Mouse (Mus musculus): ENCODE measurements around the gene Tgoln1. TPM values are rescaled to one million over a fixed set of nuclear protein-coding genes. Genes with fewer than 3 reads are reported as not detected.
A peak's percentile ranks its signal among the peaks of the same experiment; 100 is the strongest.

The Tgoln1 gene
- polyA plus RNA-seq (2014; fragmentation: Nextera tagmentation; extraction: Ambion mirVana): 25.3 and 31.0 TPM in 2 replicates

- Histone ChIP-seq H3K4me3 (ENCODE audit: low read depth, low read length) (peak within 1 kb of the TSS; percentile 85), H3K9ac (ENCODE audit: low read depth, low read length) (peak within 1 kb of the TSS; percentile 81), H3K4me1 (ENCODE audit: control insufficient read depth, insufficient read depth, low read length) (peaks cover 23% of the 10 kb centered on the region), H3K27ac (ENCODE audit: low read depth, low read length) (peak within 1 kb of the TSS; percentile 86), H3K36me3 (ENCODE audit: control insufficient read depth, insufficient read depth, low read length) (peaks cover 7% of the 10 kb centered on the region; the same call in 1 of the 2 replicates), H3K27me3 (ENCODE audit: control insufficient read depth, insufficient read depth, low read length) (no peaks in the 10 kb centered on the region), H3K9me3 (replicated peaks; ENCODE audit: control insufficient read depth, low read length) (no peaks in the 10 kb centered on the region), H3K4me2 (peak within 1 kb of the TSS; percentile 97)
- 0% methylated on average over 41 of the region's 41 CpGs for WGBS (ENCODE audit: insufficient replicate concordance)
- peak; percentile 94 for ATAC-seq (replicated peaks; ENCODE audit: insufficient number of reproducible peaks, low FRiP score, low TSS enrichment)
Measured at GRCm38 (mm10) chr6:72616643-72617288, at the start of gene Tgoln1. TSS of gene Tgoln1 (minus strand) at chr6:72617000.

GRCm38 (mm10) chr6:72664290-72664689 lies 47.5 kb upstream of the Tgoln1 start:
- peak overlapping the region; percentile 41 for H3K4me2 ChIP-seq
- no peak overlapping the region for H3K9ac ChIP-seq (ENCODE audit: low read depth, low read length)
- no peaks in the 10 kb centered on the region for H3K9me3 ChIP-seq (replicated peaks; ENCODE audit: control insufficient read depth, low read length)
- no peaks in the 10 kb centered on the region for H3K36me3 ChIP-seq (ENCODE audit: control insufficient read depth, insufficient read depth, low read length)
- ATAC-seq (replicated peaks; ENCODE audit: insufficient number of reproducible peaks, low FRiP score, low TSS enrichment): no peak
- 20% methylated on average over 8 of the region's 8 CpGs for WGBS (ENCODE audit: insufficient replicate concordance)
- peaks cover 41% of the 10 kb centered on the region for H3K4me1 ChIP-seq (ENCODE audit: control insufficient read depth, insufficient read depth, low read length)
- H3K27ac ChIP-seq (ENCODE audit: low read depth, low read length): peak overlapping the region; percentile 58
- H3K4me3 ChIP-seq (ENCODE audit: low read depth, low read length): no peak overlapping the region
- H3K27me3 ChIP-seq (ENCODE audit: control insufficient read depth, insufficient read depth, low read length): no peaks in the 10 kb centered on the region

GRCm38 (mm10) chr6:72663000-72663399 lies 46.2 kb upstream of the Tgoln1 start:
- Histone ChIP-seq H3K36me3 (ENCODE audit: control insufficient read depth, insufficient read depth, low read length) (no peaks in the 10 kb centered on the region), H3K4me1 (ENCODE audit: control insufficient read depth, insufficient read depth, low read length) (peaks cover 41% of the 10 kb centered on the region), H3K27ac (ENCODE audit: low read depth, low read length) (peak overlapping the region; percentile 58), H3K4me2 (no peak overlapping the region), H3K9ac (ENCODE audit: low read depth, low read length) (no peak overlapping the region), H3K4me3 (ENCODE audit: low read depth, low read length) (no peak overlapping the region), H3K27me3 (ENCODE audit: control insufficient read depth, insufficient read depth, low read length) (no peaks in the 10 kb centered on the region), H3K9me3 (replicated peaks; ENCODE audit: control insufficient read depth, low read length) (no peaks in the 10 kb centered on the region)
- ATAC-seq (replicated peaks; ENCODE audit: insufficient number of reproducible peaks, low FRiP score, low TSS enrichment): peak; percentile 66
- WGBS (ENCODE audit: insufficient replicate concordance): 7% methylated on average over 1 of the region's 1 CpGs

GRCm38 (mm10) chr6:72660391-72660720 lies 43.6 kb upstream of the Tgoln1 start:
- peak overlapping the region; percentile 0; the same call in 1 of the 2 replicates for H3K27ac ChIP-seq (ENCODE audit: low read depth, low read length)
- H3K9me3 ChIP-seq (replicated peaks; ENCODE audit: control insufficient read depth, low read length): no peaks in the 10 kb centered on the region
- H3K9ac ChIP-seq (ENCODE audit: low read depth, low read length): no peak overlapping the region
- H3K4me2 ChIP-seq: no peak overlapping the region
- no peak for ATAC-seq (replicated peaks; ENCODE audit: insufficient number of reproducible peaks, low FRiP score, low TSS enrichment)
- H3K27me3 ChIP-seq (ENCODE audit: control insufficient read depth, insufficient read depth, low read length): no peaks in the 10 kb centered on the region
- peaks cover 45% of the 10 kb centered on the region for H3K4me1 ChIP-seq (ENCODE audit: control insufficient read depth, insufficient read depth, low read length)
- H3K4me3 ChIP-seq (ENCODE audit: low read depth, low read length): no peak overlapping the region
- 80% methylated on average over 6 of the region's 6 CpGs for WGBS (ENCODE audit: insufficient replicate concordance)
- no peaks in the 10 kb centered on the region for H3K36me3 ChIP-seq (ENCODE audit: control insufficient read depth, insufficient read depth, low read length)

GRCm38 (mm10) chr6:72659717-72660390 lies 43.1 kb upstream of the Tgoln1 start:
- H3K4me1 ChIP-seq (ENCODE audit: control insufficient read depth, insufficient read depth, low read length): peaks cover 49% of the 10 kb centered on the region
- H3K27ac ChIP-seq (ENCODE audit: low read depth, low read length): peak overlapping the region; percentile 0; the same call in 1 of the 2 replicates
- no peak overlapping the region for H3K4me3 ChIP-seq (ENCODE audit: low read depth, low read length)
- H3K9me3 ChIP-seq (replicated peaks; ENCODE audit: control insufficient read depth, low read length): no peaks in the 10 kb centered on the region
- WGBS (ENCODE audit: insufficient replicate concordance): 53% methylated on average over 8 of the region's 8 CpGs
- H3K4me2 ChIP-seq: no peak overlapping the region
- H3K36me3 ChIP-seq (ENCODE audit: control insufficient read depth, insufficient read depth, low read length): no peaks in the 10 kb centered on the region
- H3K9ac ChIP-seq (ENCODE audit: low read depth, low read length): no peak overlapping the region
- no peak for ATAC-seq (replicated peaks; ENCODE audit: insufficient number of reproducible peaks, low FRiP score, low TSS enrichment)
- no peaks in the 10 kb centered on the region for H3K27me3 ChIP-seq (ENCODE audit: control insufficient read depth, insufficient read depth, low read length)

- Histone ChIP-seq H3K9ac (ENCODE audit: low read depth, low read length) (no peak overlapping the region), H3K36me3 (ENCODE audit: control insufficient read depth, insufficient read depth, low read length) (no peaks in the 10 kb centered on the region), H3K4me1 (ENCODE audit: control insufficient read depth, insufficient read depth, low read length) (peaks cover 34% of the 10 kb centered on the region), H3K9me3 (replicated peaks; ENCODE audit: control insufficient read depth, low read length) (no peaks in the 10 kb centered on the region), H3K27me3 (ENCODE audit: control insufficient read depth, insufficient read depth, low read length) (no peaks in the 10 kb centered on the region), H3K4me2 (no peak overlapping the region), H3K4me3 (ENCODE audit: low read depth, low read length) (no peak overlapping the region), H3K27ac (ENCODE audit: low read depth, low read length) (no peak overlapping the region)
- 59% methylated on average over 3 of the region's 3 CpGs for WGBS (ENCODE audit: insufficient replicate concordance)
- no peak for ATAC-seq (replicated peaks; ENCODE audit: insufficient number of reproducible peaks, low FRiP score, low TSS enrichment)
Measured at GRCm38 (mm10) chr6:72658006-72658405, 41.2 kb upstream of the Tgoln1 start.

- Histone ChIP-seq H3K4me1 (ENCODE audit: control insufficient read depth, insufficient read depth, low read length) (peaks cover 24% of the 10 kb centered on the region), H3K27me3 (ENCODE audit: control insufficient read depth, insufficient read depth, low read length) (no peaks in the 10 kb centered on the region), H3K4me3 (ENCODE audit: low read depth, low read length) (no peak overlapping the region), H3K36me3 (ENCODE audit: control insufficient read depth, insufficient read depth, low read length) (no peaks in the 10 kb centered on the region), H3K4me2 (peak overlapping the region; percentile 56), H3K9ac (ENCODE audit: low read depth, low read length) (peak overlapping the region; percentile 43; the same call in 1 of the 2 replicates), H3K27ac (ENCODE audit: low read depth, low read length) (peak overlapping the region; percentile 72), H3K9me3 (replicated peaks; ENCODE audit: control insufficient read depth, low read length) (no peaks in the 10 kb centered on the region)
- ATAC-seq (replicated peaks; ENCODE audit: insufficient number of reproducible peaks, low FRiP score, low TSS enrichment): no peak
- WGBS (ENCODE audit: insufficient replicate concordance): 85% methylated on average over 7 of the region's 7 CpGs
Measured at GRCm38 (mm10) chr6:72656053-72656442, 39.2 kb upstream of the Tgoln1 start.

- peak overlapping the region; percentile 43; the same call in 1 of the 2 replicates for H3K9ac ChIP-seq (ENCODE audit: low read depth, low read length)
- peaks cover 18% of the 10 kb centered on the region for H3K4me1 ChIP-seq (ENCODE audit: control insufficient read depth, insufficient read depth, low read length)
- peak; percentile 60 for ATAC-seq (replicated peaks; ENCODE audit: insufficient number of reproducible peaks, low FRiP score, low TSS enrichment)
- peak overlapping the region; percentile 56 for H3K4me2 ChIP-seq
- peak overlapping the region; percentile 72 for H3K27ac ChIP-seq (ENCODE audit: low read depth, low read length)
- H3K4me3 ChIP-seq (ENCODE audit: low read depth, low read length): peak overlapping the region; percentile 21
- H3K36me3 ChIP-seq (ENCODE audit: control insufficient read depth, insufficient read depth, low read length): no peaks in the 10 kb centered on the region
- 29% methylated on average over 20 of the region's 20 CpGs for WGBS (ENCODE audit: insufficient replicate concordance)
- H3K27me3 ChIP-seq (ENCODE audit: control insufficient read depth, insufficient read depth, low read length): no peaks in the 10 kb centered on the region
- no peaks in the 10 kb centered on the region for H3K9me3 ChIP-seq (replicated peaks; ENCODE audit: control insufficient read depth, low read length)
Measured at GRCm38 (mm10) chr6:72655309-72656052, 38.7 kb upstream of the Tgoln1 start.
